Mouse (Mus musculus) small intestine, adult 2 months (tissue): ENCODE results near the gene Slc25a15.

Source experiments
- CTCF ChIP-seq: fragments of 200-500 bp; IDR thresholded peaks from 2 replicates; pipeline ENCODE4 v1.5.1; 2012; ENCODE audit warnings: low read depth, mild to moderate bottlenecking, control low read depth, inconsistent platforms, low read length, moderate library complexity, mixed read lengths; ENCODE audit not compliant: insufficient replicate concordance, insufficient read length; ENCODE audit errors: extremely low read depth
- POLR2A ChIP-seq: fragments of 200-500 bp; IDR thresholded peaks from 2 replicates; pipeline ENCODE4 v1.6.1; 2012; ENCODE audit warnings: low read depth, mild to moderate bottlenecking, control low read depth, inconsistent platforms, low read length, moderate library complexity

- TF ChIP-seq POLR2A, result no peak
- no peak for TF ChIP-seq CTCF
Observed at GRCm38 (mm10) chr8:22389874-22390273, 8.5 kb downstream of the Slc25a15 start.
